Mouse (Mus musculus) neural tube, embryonic 13.5 days (tissue): ENCODE data around the gene Grik1. TPM values are rescaled to one million over a fixed set of nuclear protein-coding genes. Genes with fewer than 3 reads are reported as not detected.

Experiments used
- ATAC-seq: fragments of 200-750 bp; cut with Nextera tagmentation; 2 replicates; pipeline ENCODE4 v1.8.0; 2017; ENCODE audit warnings: low read depth, mild to moderate bottlenecking, moderate TSS enrichment, moderate library complexity
- H3K27ac ChIP-seq: fragments of 300-500 bp; sonication (generic); replicated peaks from 2 replicates; pipeline ENCODE4 v1.5.1; 2015; ENCODE audit warnings: moderate library complexity, mild to moderate bottlenecking, inconsistent platforms
- H3K27me3 ChIP-seq: fragments of 300-500 bp; sonication (generic); 2 replicates; pipeline ENCODE4 v1.6.1; 2015; ENCODE audit warnings: mild to moderate bottlenecking, inconsistent platforms
- H3K36me3 ChIP-seq: fragments of 300-500 bp; sonication (generic); 2 replicates; pipeline ENCODE4 v1.6.1; 2015; ENCODE audit warnings: mild to moderate bottlenecking, inconsistent platforms
- H3K4me1 ChIP-seq: fragments of 300-500 bp; sonication (generic); replicated peaks from 2 replicates; pipeline ENCODE4 v1.6.1; 2015; ENCODE audit warnings: inconsistent platforms
- H3K4me2 ChIP-seq: fragments of 300-500 bp; sonication (generic); 2 replicates; pipeline ENCODE4 v1.6.1; 2015; ENCODE audit warnings: inconsistent platforms, mild to moderate bottlenecking, moderate library complexity
- H3K4me3 ChIP-seq: fragments of 300-500 bp; sonication (generic); 2 replicates; pipeline ENCODE4 v1.5.1; 2015; ENCODE audit warnings: mild to moderate bottlenecking, inconsistent platforms
- H3K9ac ChIP-seq: fragments of 300-500 bp; sonication (generic); 2 replicates; pipeline ENCODE4 v1.6.1; 2015; ENCODE audit warnings: moderate library complexity, mild to moderate bottlenecking, inconsistent platforms
- H3K9me3 ChIP-seq: fragments of 300-500 bp; sonication (generic); 2 replicates; pipeline ENCODE4 v1.6.1; 2016; ENCODE audit warnings: inconsistent platforms
- WGBS: fragments of 180-500 bp; shearing (Covaris S2); methylation state at CpG from one replicate; pipeline ENCODE4 v1.1.7; 2015; 5-methylcytosine and 5-hydroxymethylcytosine counted together
- polyA plus RNA-seq: library from polyadenylated mRNA; unstranded; fragments of >200 nt; fragmentation: Nextera tagmentation; extraction: Ambion mirVana; gene quantifications from 2 replicates; pipeline ENCODE4 v1.2.1, GENCODE M21; 2015

Gene Grik1
- 16.4 and 21.5 TPM in 2 replicates for polyA plus RNA-seq

- Histone ChIP-seq H3K4me3 (peak within 1 kb of the TSS; percentile 59), H3K9ac (peak within 1 kb of the TSS; percentile 76), H3K9me3 (no peaks in the 10 kb centered on the region), H3K27ac (peak within 1 kb of the TSS; percentile 62), H3K36me3 (no peaks in the 10 kb centered on the region), H3K4me2 (peak within 1 kb of the TSS; percentile 98), H3K27me3 (peaks cover 18% of the 10 kb centered on the region), H3K4me1 (peaks cover 27% of the 10 kb centered on the region)
- peak; percentile 89 for ATAC-seq
- WGBS = under 1% methylated on average over 27 of the region's 27 CpGs
These were observed at the start of gene Grik1 for GRCm38 (mm10) chr16:88290132-88290772. Gene Grik1, minus strand, starts transcription at chr16:88290265.

GRCm38 (mm10) chr16:88294209-88294608 is 4.1 kb upstream of the Grik1 start:
- no peak overlapping the region for H3K4me3 ChIP-seq
- no peak overlapping the region for H3K4me2 ChIP-seq
- no peak for ATAC-seq
- H3K4me1 ChIP-seq = peaks cover 19% of the 10 kb centered on the region
- H3K27ac ChIP-seq = no peak overlapping the region
- 61% methylated on average over 3 of the region's 3 CpGs for WGBS
- no peak overlapping the region for H3K9ac ChIP-seq
- no peaks in the 10 kb centered on the region for H3K36me3 ChIP-seq
- H3K9me3 ChIP-seq = no peaks in the 10 kb centered on the region
- peaks cover 2% of the 10 kb centered on the region for H3K27me3 ChIP-seq

- H3K36me3 ChIP-seq = no peaks in the 10 kb centered on the region
- peak; percentile 82 for ATAC-seq
- H3K4me2 ChIP-seq = peak overlapping the region; percentile 98
- H3K9me3 ChIP-seq = no peaks in the 10 kb centered on the region
- peak overlapping the region; percentile 76 for H3K9ac ChIP-seq
- under 1% methylated on average over 40 of the region's 40 CpGs for WGBS
- H3K27me3 ChIP-seq = peaks cover 18% of the 10 kb centered on the region
- H3K4me1 ChIP-seq = peaks cover 27% of the 10 kb centered on the region
- peak overlapping the region; percentile 62 for H3K27ac ChIP-seq
- H3K4me3 ChIP-seq = peak overlapping the region; percentile 59
These were observed 514 bp downstream of the Grik1 start for GRCm38 (mm10) chr16:88289421-88290081.

- Histone ChIP-seq H3K9me3 (no peaks in the 10 kb centered on the region), H3K36me3 (no peaks in the 10 kb centered on the region), H3K27me3 (no peaks in the 10 kb centered on the region), H3K4me2 (no peak overlapping the region), H3K4me3 (no peak overlapping the region), H3K4me1 (no peaks in the 10 kb centered on the region), H3K9ac (no peak overlapping the region), H3K27ac (no peak overlapping the region)
- WGBS = 74% methylated on average over 4 of the region's 4 CpGs
- ATAC-seq = no peak
These were observed 31.7 kb downstream of the Grik1 start for GRCm38 (mm10) chr16:88258407-88258806.

- ATAC-seq = no peak
- H3K9me3 ChIP-seq = no peaks in the 10 kb centered on the region
- H3K36me3 ChIP-seq = no peaks in the 10 kb centered on the region
- no peaks in the 10 kb centered on the region for H3K27me3 ChIP-seq
- no peak overlapping the region for H3K4me3 ChIP-seq
- no peak overlapping the region for H3K4me2 ChIP-seq
- no peak overlapping the region for H3K27ac ChIP-seq
- 79% methylated on average over 5 of the region's 5 CpGs for WGBS
- H3K4me1 ChIP-seq = no peaks in the 10 kb centered on the region
- H3K9ac ChIP-seq = no peak overlapping the region
These were observed 33.0 kb downstream of the Grik1 start for GRCm38 (mm10) chr16:88257072-88257471.

GRCm38 (mm10) chr16:88256101-88256500 is 34.0 kb downstream of the Grik1 start:
- 86% methylated on average over 3 of the region's 3 CpGs for WGBS
- no peak overlapping the region for H3K4me2 ChIP-seq
- H3K4me3 ChIP-seq = no peak overlapping the region
- H3K4me1 ChIP-seq = no peaks in the 10 kb centered on the region
- no peaks in the 10 kb centered on the region for H3K27me3 ChIP-seq
- no peaks in the 10 kb centered on the region for H3K9me3 ChIP-seq
- no peak overlapping the region for H3K27ac ChIP-seq
- H3K36me3 ChIP-seq = no peaks in the 10 kb centered on the region
- ATAC-seq = no peak
- no peak overlapping the region for H3K9ac ChIP-seq

- H3K4me2 ChIP-seq = no peak overlapping the region
- no peaks in the 10 kb centered on the region for H3K9me3 ChIP-seq
- H3K4me1 ChIP-seq = no peaks in the 10 kb centered on the region
- 72% methylated on average over 2 of the region's 2 CpGs for WGBS
- no peak overlapping the region for H3K9ac ChIP-seq
- ATAC-seq = no peak
- H3K27ac ChIP-seq = no peak overlapping the region
- H3K4me3 ChIP-seq = no peak overlapping the region
- H3K27me3 ChIP-seq = no peaks in the 10 kb centered on the region
- H3K36me3 ChIP-seq = no peaks in the 10 kb centered on the region
These were observed 37.4 kb downstream of the Grik1 start for GRCm38 (mm10) chr16:88252676-88253075.

- whole genome bisulfite sequencing = 82% methylated on average over 5 of the region's 5 CpGs
- no peaks in the 10 kb centered on the region for H3K27me3 ChIP-seq
- no peak overlapping the region for H3K27ac ChIP-seq
- no peak overlapping the region for H3K4me2 ChIP-seq
- H3K4me3 ChIP-seq = no peak overlapping the region
- no peak overlapping the region for H3K9ac ChIP-seq
- no peaks in the 10 kb centered on the region for H3K9me3 ChIP-seq
- no peaks in the 10 kb centered on the region for H3K4me1 ChIP-seq
- no peaks in the 10 kb centered on the region for H3K36me3 ChIP-seq
- ATAC-seq = no peak
These were observed 39.0 kb downstream of the Grik1 start for GRCm38 (mm10) chr16:88251049-88251448.

- 35% methylated on average over 3 of the region's 3 CpGs for WGBS
- H3K27me3 ChIP-seq = no peaks in the 10 kb centered on the region
- no peak for ATAC-seq
- no peak overlapping the region for H3K4me3 ChIP-seq
- no peak overlapping the region for H3K4me2 ChIP-seq
- H3K9ac ChIP-seq = no peak overlapping the region
- H3K36me3 ChIP-seq = no peaks in the 10 kb centered on the region
- H3K4me1 ChIP-seq = no peaks in the 10 kb centered on the region
- H3K9me3 ChIP-seq = no peaks in the 10 kb centered on the region
- H3K27ac ChIP-seq = no peak overlapping the region
These were observed 40.2 kb downstream of the Grik1 start for GRCm38 (mm10) chr16:88249825-88250224.

GRCm38 (mm10) chr16:88247586-88247985 is 42.5 kb downstream of the Grik1 start:
- no peaks in the 10 kb centered on the region for H3K36me3 ChIP-seq
- no peak overlapping the region for H3K27ac ChIP-seq
- 90% methylated on average over 3 of the region's 3 CpGs for WGBS
- H3K4me1 ChIP-seq = no peaks in the 10 kb centered on the region
- no peaks in the 10 kb centered on the region for H3K9me3 ChIP-seq
- ATAC-seq = no peak
- H3K9ac ChIP-seq = no peak overlapping the region
- H3K4me2 ChIP-seq = no peak overlapping the region
- H3K27me3 ChIP-seq = no peaks in the 10 kb centered on the region
- no peak overlapping the region for H3K4me3 ChIP-seq

- no peak overlapping the region for H3K4me2 ChIP-seq
- WGBS = 89% methylated on average over 4 of the region's 4 CpGs
- no peak overlapping the region for H3K4me3 ChIP-seq
- no peaks in the 10 kb centered on the region for H3K9me3 ChIP-seq
- ATAC-seq = no peak
- H3K36me3 ChIP-seq = no peaks in the 10 kb centered on the region
- no peaks in the 10 kb centered on the region for H3K27me3 ChIP-seq
- H3K4me1 ChIP-seq = no peaks in the 10 kb centered on the region
- no peak overlapping the region for H3K27ac ChIP-seq
- H3K9ac ChIP-seq = no peak overlapping the region
These were observed 45.4 kb downstream of the Grik1 start for GRCm38 (mm10) chr16:88244658-88245057.

GRCm38 (mm10) chr16:88225616-88226015 is 64.4 kb downstream of the Grik1 start:
- H3K4me3 ChIP-seq = no peak overlapping the region
- 30% methylated on average over 16 of the region's 16 CpGs for WGBS
- no peak overlapping the region for H3K4me2 ChIP-seq
- H3K4me1 ChIP-seq = no peaks in the 10 kb centered on the region
- no peaks in the 10 kb centered on the region for H3K27me3 ChIP-seq
- H3K36me3 ChIP-seq = no peaks in the 10 kb centered on the region
- ATAC-seq = no peak
- H3K27ac ChIP-seq = no peak overlapping the region
- no peak overlapping the region for H3K9ac ChIP-seq
- no peaks in the 10 kb centered on the region for H3K9me3 ChIP-seq

GRCm38 (mm10) chr16:88221932-88222331 is 68.1 kb downstream of the Grik1 start:
- no peaks in the 10 kb centered on the region for H3K36me3 ChIP-seq
- H3K27me3 ChIP-seq = no peaks in the 10 kb centered on the region
- H3K4me2 ChIP-seq = no peak overlapping the region
- WGBS = 85% methylated on average over 3 of the region's 3 CpGs
- no peak overlapping the region for H3K4me3 ChIP-seq
- no peak overlapping the region for H3K9ac ChIP-seq
- no peaks in the 10 kb centered on the region for H3K4me1 ChIP-seq
- peaks cover 7% of the 10 kb centered on the region for H3K9me3 ChIP-seq
- no peak overlapping the region for H3K27ac ChIP-seq
- ATAC-seq = no peak
